Mouse (Mus musculus): ENCODE data around the gene Trpv3.
"Not testable (repeated sequence)": the region's sequence is repeated elsewhere in the genome, so short reads cannot be mapped to it uniquely, and the experiment has no call there.

The Trpv3 gene

GRCm38 (mm10) chr11:73303123-73303522, 35.9 kb downstream of the Trpv3 start:
- no peak for DNase-seq

DNA sequence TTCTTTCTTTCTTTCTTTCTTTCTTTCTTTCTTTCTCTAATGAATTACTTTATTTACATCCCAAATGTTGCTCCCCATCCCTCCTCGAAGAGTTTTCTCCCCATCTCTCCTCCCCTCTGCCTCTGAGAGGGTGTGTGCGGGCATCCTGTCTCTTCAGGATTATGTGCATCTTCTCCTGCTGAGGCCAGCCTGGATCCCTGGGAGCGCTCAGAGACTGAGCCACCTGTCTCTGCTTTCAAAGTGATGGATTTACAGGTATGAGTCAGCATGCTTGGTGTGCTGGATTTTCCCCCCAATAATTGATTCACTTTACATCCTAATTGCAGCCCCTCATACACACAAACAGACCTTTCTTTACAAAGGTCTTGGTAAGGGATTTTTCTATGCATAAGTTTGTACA, 48.8 kb downstream of the Trpv3 start:
- no peak for DNase-seq

DNA sequence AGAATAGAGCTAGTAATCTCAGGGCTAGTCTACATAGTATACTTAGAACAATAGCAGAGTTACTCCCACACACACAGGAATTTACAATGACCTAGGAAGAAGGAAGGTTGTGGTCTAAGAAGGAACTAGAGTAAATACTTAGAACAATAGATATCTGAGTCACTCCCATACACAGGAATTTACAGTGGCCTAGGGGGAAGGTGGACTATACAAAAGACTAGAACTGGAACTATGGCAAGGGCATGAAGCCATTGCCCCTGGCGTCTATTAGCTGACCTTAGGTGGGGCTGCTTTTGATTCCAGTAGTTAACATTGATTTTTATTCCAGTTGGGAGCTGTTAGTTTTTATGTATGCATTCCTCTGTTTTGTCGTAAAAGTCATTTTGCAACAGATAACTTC, 51.4 kb downstream of the Trpv3 start:
- not testable (repeated sequence) for DNase-seq

- not testable (repeated sequence) for DNase-seq
Measured at GRCm38 (mm10) chr11:73321064-73321463, 53.9 kb downstream of the Trpv3 start.

DNA sequence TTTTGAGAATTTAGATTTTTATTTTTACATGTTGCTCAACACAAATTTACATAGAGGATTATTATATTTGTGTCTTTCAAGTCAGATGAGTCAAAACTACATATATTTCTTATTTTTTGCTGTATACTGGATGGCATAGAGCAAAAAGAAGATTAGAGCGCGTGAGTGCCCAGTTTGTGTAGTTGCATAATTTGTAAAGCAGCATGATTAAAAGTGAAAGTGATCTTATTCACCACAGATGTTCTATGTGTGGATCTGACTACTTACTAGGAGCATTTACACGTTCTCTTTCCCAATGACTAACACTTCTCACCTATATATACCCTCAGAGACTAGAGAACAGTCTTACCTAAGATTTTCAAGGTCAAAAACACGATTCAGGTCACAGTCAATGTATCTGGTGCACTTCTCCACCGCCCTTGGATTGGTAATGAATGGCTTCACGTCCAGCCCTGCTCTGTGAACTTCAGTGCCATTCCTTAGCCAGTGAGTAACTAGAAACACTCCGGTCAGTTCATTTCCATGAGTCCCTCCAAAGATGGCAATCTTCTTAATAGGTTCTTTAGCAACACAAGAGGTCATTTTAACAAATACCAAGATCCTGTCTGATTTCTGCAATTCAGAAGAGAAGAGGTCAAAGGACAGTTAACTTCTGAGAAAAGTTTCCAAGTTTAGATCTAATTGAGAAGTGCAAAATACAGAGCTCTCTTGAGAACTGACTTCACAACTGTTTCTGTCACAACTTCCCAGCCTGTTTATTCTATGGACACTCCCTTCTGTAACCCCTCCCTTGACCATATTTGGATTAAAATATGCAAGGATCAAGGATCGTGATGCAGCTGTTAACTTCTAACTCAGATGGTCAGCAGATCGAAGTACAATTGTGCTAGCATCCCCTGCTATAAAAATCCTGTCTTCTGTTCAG, 57.0 kb downstream of the Trpv3 start:
- no peak for DNase-seq

DNA sequence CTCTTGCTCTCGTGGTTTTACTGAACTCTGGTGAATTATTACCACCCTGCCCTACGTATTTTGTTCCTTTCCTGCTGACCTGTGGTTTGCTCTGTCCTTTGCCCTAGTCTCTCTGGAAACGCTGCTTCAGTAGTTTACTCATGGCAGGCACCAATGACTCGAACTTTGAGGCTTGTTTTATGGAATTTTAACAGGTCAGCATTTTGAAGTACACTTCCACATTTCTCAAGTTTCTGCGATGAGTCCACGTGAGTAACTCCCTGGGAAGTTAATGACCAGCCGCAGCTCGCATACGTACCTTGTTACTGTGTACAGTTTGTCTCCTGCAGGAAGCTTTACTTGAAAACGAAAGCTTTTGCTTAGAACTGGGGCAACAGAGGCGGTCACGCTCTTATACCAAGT, 59.3 kb downstream of the Trpv3 start:
- DNase-seq, result no peak

DNA sequence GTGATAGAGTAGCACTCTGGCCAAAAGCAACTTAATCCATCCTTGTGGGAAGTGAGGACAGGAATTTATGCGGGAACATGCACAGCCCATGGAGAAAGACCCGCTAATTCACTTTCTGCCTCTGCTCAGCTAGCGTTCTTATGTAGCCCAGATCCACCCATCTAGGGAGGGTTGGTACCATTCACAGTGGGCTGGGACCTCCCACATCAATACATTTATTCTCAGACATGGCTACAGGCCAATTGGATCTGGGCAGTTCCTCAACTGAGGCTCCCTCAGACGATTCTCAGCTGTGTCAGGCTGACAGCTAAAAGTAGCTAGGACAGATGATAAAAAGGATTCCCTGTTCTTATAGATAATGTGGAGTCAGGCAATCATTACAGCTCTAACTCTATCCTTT, 60.2 kb downstream of the Trpv3 start:
- no peak for DNase-seq

DNA sequence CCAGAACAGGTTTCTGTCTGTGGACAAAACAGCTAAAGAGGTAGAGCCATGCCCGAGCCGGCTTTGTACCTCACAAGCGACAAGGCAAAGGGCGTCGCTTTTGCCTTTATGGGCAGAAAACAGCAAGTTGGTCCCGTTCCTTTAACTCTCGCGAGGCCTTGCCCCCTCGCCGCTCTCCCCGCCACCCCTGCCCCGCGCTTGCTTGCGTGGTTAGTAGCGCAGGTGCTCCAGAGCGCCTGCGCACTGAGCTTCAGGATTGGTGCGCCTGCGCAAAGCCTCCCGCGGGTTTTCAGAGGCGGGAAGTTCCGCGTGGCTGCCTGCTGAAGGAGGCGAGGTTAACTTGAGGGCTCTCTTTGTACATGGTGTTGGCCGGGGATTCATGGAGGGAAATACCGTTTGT, 62.3 kb downstream of the Trpv3 start, which contains the start of the genes Aspa, Gm49340 and Spata22:
Gene Aspa (minus strand): TSS at position 155 of the 400 bp plus-strand sequence.
Gene Gm49340 (plus strand): TSS at position 300 of the 400 bp plus-strand sequence.
Gene Spata22 (plus strand): TSS at position 300 of the 400 bp plus-strand sequence.
- no peak for DNase-seq

DNA sequence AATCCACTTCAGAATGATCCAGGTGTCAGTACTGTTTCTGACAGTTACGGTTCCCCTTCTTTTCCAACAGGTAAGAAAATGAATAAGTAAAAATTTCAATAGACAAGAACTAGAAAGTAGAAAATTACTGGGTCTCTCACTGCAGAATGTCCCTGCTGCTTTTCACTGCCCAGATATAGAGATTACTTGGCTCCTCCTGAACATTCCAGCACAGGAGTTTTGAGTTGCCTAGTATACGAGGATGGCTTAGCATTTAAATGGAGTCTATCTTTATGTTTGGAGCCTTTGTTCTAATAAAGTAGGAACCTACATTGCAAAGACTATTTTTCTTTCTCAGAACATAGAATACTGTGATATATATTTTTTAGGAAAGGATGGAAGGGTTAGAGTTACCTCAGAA, 66.2 kb downstream of the Trpv3 start:
- no peak for DNase-seq

- DNase-seq, result no peak
Measured at GRCm38 (mm10) chr11:73336919-73337318, 69.7 kb downstream of the Trpv3 start.

All from thymus, postnatal 4 days (tissue).